Mouse (Mus musculus) spleen, embryonic (tissue): Measurements from ENCODE around the gene Hibadh.

Experiments used
- CTCF ChIA-PET: fragments of 350-600 bp; sonication (Branson Sonifier 250); formaldehyde crosslinking; loops from one replicate; lab custom pipeline; 2022; lab: Charles Lee

Gene Hibadh

GRCm38 (mm10) chr6:52639546-52640223 lies 504 bp downstream of the Hibadh start:
- CTCF ChIA-PET = no interaction called here

- CTCF ChIA-PET = no interaction called here
Measured at GRCm38 (mm10) chr6:52638471-52639185, 1.6 kb downstream of the Hibadh start.

- CTCF ChIA-PET = interaction anchor here (0.5 kb wide), 1 partner anchor 11 kb away, joined by 3 read pairs; no protein-coding TSS in a partner anchor
Measured at GRCm38 (mm10) chr6:52637337-52637736, 2.9 kb downstream of the Hibadh start.

- CTCF ChIA-PET = no interaction called here
Measured at GRCm38 (mm10) chr6:52635395-52635794, 4.8 kb downstream of the Hibadh start.

- CTCF ChIA-PET = no interaction called here
Measured at GRCm38 (mm10) chr6:52630625-52631024, 9.6 kb downstream of the Hibadh start.

- CTCF ChIA-PET = interaction anchor here (0.6 kb wide), 1 partner anchor 384 kb away, joined by 3 read pairs; the partner anchor contains the start of gene Hoxa11
Measured at GRCm38 (mm10) chr6:52629180-52629579, 11.0 kb downstream of the Hibadh start.

- CTCF ChIA-PET = no interaction called here
Measured at GRCm38 (mm10) chr6:52626735-52627134, 13.5 kb downstream of the Hibadh start.

- CTCF ChIA-PET = no interaction called here
Measured at GRCm38 (mm10) chr6:52623741-52624140, 16.4 kb downstream of the Hibadh start.

- CTCF ChIA-PET = no interaction called here
Measured at GRCm38 (mm10) chr6:52621731-52622480, 18.3 kb downstream of the Hibadh start.

GRCm38 (mm10) chr6:52620090-52620489 lies 20.1 kb downstream of the Hibadh start:
- CTCF ChIA-PET = interaction anchor here (0.6 kb wide), 1 partner anchor 13 kb away, joined by 3 read pairs; no protein-coding TSS in a partner anchor

GRCm38 (mm10) chr6:52609626-52610352 lies 30.4 kb downstream of the Hibadh start:
- CTCF ChIA-PET = no interaction called here

- CTCF ChIA-PET = no interaction called here
Measured at GRCm38 (mm10) chr6:52608121-52608520, 32.1 kb downstream of the Hibadh start.

- CTCF ChIA-PET = no interaction called here
Measured at GRCm38 (mm10) chr6:52606746-52607347, 33.3 kb downstream of the Hibadh start.

- CTCF ChIA-PET = no interaction called here
Measured at GRCm38 (mm10) chr6:52601706-52602642, 38.2 kb downstream of the Hibadh start.

GRCm38 (mm10) chr6:52601117-52601516 lies 39.1 kb downstream of the Hibadh start:
- CTCF ChIA-PET = no interaction called here

GRCm38 (mm10) chr6:52594752-52595151 lies 45.4 kb downstream of the Hibadh start:
- CTCF ChIA-PET = interaction anchor here (0.7 kb wide), 1 partner anchor 34 kb away, joined by 6 read pairs; no protein-coding TSS in a partner anchor

- CTCF ChIA-PET = no interaction called here
Measured at GRCm38 (mm10) chr6:52586564-52586963, 53.6 kb downstream of the Hibadh start.

GRCm38 (mm10) chr6:52584383-52584782 lies 55.8 kb downstream of the Hibadh start:
- CTCF ChIA-PET = no interaction called here

GRCm38 (mm10) chr6:52581081-52581480 lies 59.1 kb downstream of the Hibadh start:
- CTCF ChIA-PET = interaction anchor here (0.5 to 1.2 kb wide), 2 partner anchors 47 to 343 kb away, joined by 4 read pairs; no protein-coding TSS in a partner anchor

- CTCF ChIA-PET = interaction anchor here (0.7 kb wide), 1 partner anchor 237 kb away, joined by 3 read pairs; no protein-coding TSS in a partner anchor
Measured at GRCm38 (mm10) chr6:52578322-52578721, 61.9 kb downstream of the Hibadh start.
